8 mouse cellular contexts compared by ENCODE assay signal in genomic region chr6:82091773-82092172, GRCm38 (mm10). TPM values are rescaled to one million over a fixed set of nuclear protein-coding genes. Genes with fewer than 3 reads are reported as not detected.
A peak's percentile ranks its signal among the peaks of the same experiment; 100 is the strongest.
DNase-seq lines count a peak whose midpoint lies in the region; ATAC-seq lines count a peak whose summit lies in the region.

No protein-coding gene starts in this region.

- H3K27me3 ChIP-seq in intestine, embryonic 15.5 days (replicated peaks): no peaks in the 10 kb centered on the region

- H3K4me2 ChIP-seq in intestine, embryonic 15.5 days (replicated peaks): peak overlapping the region; percentile 35

- H3K4me1 ChIP-seq in intestine, embryonic 15.5 days (replicated peaks): no peaks in the 10 kb centered on the region

- H3K36me3 ChIP-seq in intestine, embryonic 15.5 days: no peaks in the 10 kb centered on the region

- H3K4me3 ChIP-seq in intestine, embryonic 15.5 days (replicated peaks): no peak overlapping the region

- ATAC-seq in frontal cortex, adult (ENCODE audit: low TSS enrichment): peak; percentile 47
- ATAC-seq in intestine, embryonic 15.5 days: no peak

- no peaks in the 10 kb centered on the region for H3K9me3 ChIP-seq in intestine, embryonic 15.5 days

- no peak overlapping the region for H3K9ac ChIP-seq in intestine, embryonic 15.5 days

- DNase-seq in frontal cortex, postnatal 10 days (ENCODE audit: low spot score in 2 of 2): no peak
- DNase-seq in right cerebral cortex, postnatal 25 days: peak; percentile 20
- DNase-seq in right cerebral cortex, postnatal 36 days (ENCODE audit: low spot score in 2 of 2): no peak
- peak; percentile 58 for DNase-seq in neural tube, embryonic 10.5 days (ENCODE audit: extremely low spot score, low spot score)
- no peak for DNase-seq in gastrocnemius, adult 18-20 months (ENCODE audit: low spot score)
- no peak for DNase-seq in spleen, postnatal 14 days (ENCODE audit: low spot score in 2 of 2)

- H3K27ac ChIP-seq in intestine, embryonic 15.5 days: no peak overlapping the region

- WGBS in intestine, embryonic 15.5 days: 22% methylated on average over 28 of the region's 28 CpGs

RNA-seq across cellular contexts. Expression of gene Eva1a, which starts 50.9 kb away (rescaled TPM):
- 16.8 and 19.6 TPM in 2 replicates for polyA plus RNA-seq in intestine, embryonic 15.5 days (2015; fragmentation: Nextera tagmentation; extraction: Ambion mirVana)
- 1 to 10 TPM in 1 of 2 experiments, under 1 TPM in 1; 0.66 to 1.2 TPM for total RNA-seq in gastrocnemius, adult 18-20 months (2021)

Comparison
In these comparisons a context has a peak if more than half of its experiments do, and no peak if none do; other contexts are left out.
1. DNase-seq: peak in right cerebral cortex, postnatal 25 days (single experiment) and neural tube, embryonic 10.5 days (single experiment); none in frontal cortex, postnatal 10 days (0 of 2), right cerebral cortex, postnatal 36 days (0 of 2), gastrocnemius, adult 18-20 months (single experiment) and spleen, postnatal 14 days (0 of 2).